Comparison of ENCODE assay signal across 7 mouse cellular contexts in genomic region chr4:133093481-133094033, GRCm38 (mm10). TPM values are rescaled to one million over a fixed set of nuclear protein-coding genes. Genes with fewer than 3 reads are reported as not detected.
DNase-seq lines count a peak whose midpoint lies in the region; ATAC-seq and TF ChIP-seq lines count a peak whose summit lies in the region.

No protein-coding gene starts in this region.

- no peak for ATAC-seq in hindbrain, embryonic 13.5 days (ENCODE audit: low FRiP score)
- ATAC-seq in limb, embryonic 14.5 days (ENCODE audit: low FRiP score, low read depth), result no peak
- no peak for ATAC-seq in megakaryocyte-erythroid progenitor cell, adult 5-6 weeks (replicated peaks; ENCODE audit: low FRiP score, low TSS enrichment, poor library complexity, severe bottlenecking)

- H3K9ac ChIP-seq in ES-E14 (ENCODE audit: insufficient read depth, low read depth, low read length, poor library complexity, severe bottlenecking), result peak overlapping the region; percentile 83
- peak overlapping the region; percentile 39; the same call in 1 of the 2 replicates for H3K9ac ChIP-seq in hindbrain, embryonic 13.5 days
- 0 out of 2 replicates have a peak overlapping the region, but pooled peaks have one; percentile 16 for H3K9ac ChIP-seq in limb, embryonic 14.5 days (ENCODE audit: low read depth, low read length, severe bottlenecking)

- H3K4me1 ChIP-seq in ES-E14 (ENCODE audit: control insufficient read depth in 2 of 2, insufficient read depth in 2 of 2, low read length in 2 of 2, poor library complexity in 1 of 2), result peaks cover 3 to 27% of the 10 kb centered on the region in 2 experiments; a peak in 3 of 4 replicates
- H3K4me1 ChIP-seq in cortical plate, adult 2 months (ENCODE audit: control insufficient read depth, insufficient read depth, low read length), result peaks cover 20% of the 10 kb centered on the region
- H3K4me1 ChIP-seq in hindbrain, embryonic 13.5 days (replicated peaks), result peaks cover 63% of the 10 kb centered on the region
- H3K4me1 ChIP-seq in limb, embryonic 14.5 days (ENCODE audit: control insufficient read depth, insufficient read depth, low read length), result peaks cover 59% of the 10 kb centered on the region

- no peaks in the 10 kb centered on the region for H3K27me3 ChIP-seq in hindbrain, embryonic 13.5 days
- no peaks in the 10 kb centered on the region for H3K27me3 ChIP-seq in limb, embryonic 14.5 days (ENCODE audit: control insufficient read depth, insufficient read depth, low read length)

- H3K4me3 ChIP-seq in ES-E14 (ENCODE audit: insufficient read depth in 1 of 2, low read depth in 1 of 2, low read length in 2 of 2, poor library complexity in 1 of 2, severe bottlenecking in 1 of 2), result peak overlapping the region; percentile 14 to 43; a peak in 2 of 4 replicates
- H3K4me3 ChIP-seq in cortical plate, adult 2 months (ENCODE audit: insufficient read depth, low read length), result no peak overlapping the region
- H3K4me3 ChIP-seq in hindbrain, embryonic 13.5 days, result no peak overlapping the region
- no peak overlapping the region for H3K4me3 ChIP-seq in limb, embryonic 14.5 days (replicated peaks; ENCODE audit: low read length)

- TF ChIP-seq POLR2A in cortical plate, adult 2 months (IDR thresholded peaks at IDR 0.05; ENCODE audit: extremely low read depth, insufficient read depth, low read length), result no peak
- TF ChIP-seq POLR2A in limb, embryonic 14.5 days (IDR thresholded peaks at IDR 0.05; ENCODE audit: borderline replicate concordance, extremely low read depth, insufficient read depth, insufficient read length), result no peak

- in situ Hi-C loops in ES-E14 (cut with MboI; ENCODE audit: low sequenced_read_pairs in 2 of 2, unreplicated experiment in 2 of 2), result no loop called here

- no peak for DNase-seq in ES-E14 (ENCODE audit: low read depth, low spot score)
- DNase-seq in limb, embryonic 14.5 days (ENCODE audit: low spot score), result no peak
- DNase-seq in left cerebral cortex, postnatal 25 days (ENCODE audit: low spot score in 2 of 2), result no peak
- no peak for DNase-seq in adrenal gland, postnatal 4 days (ENCODE audit: low spot score in 2 of 2)

- no peak for TF ChIP-seq CTCF in cortical plate, adult 2 months (IDR thresholded peaks at IDR 0.05; ENCODE audit: extremely low read depth, insufficient read depth, low read length)

- H3K9me3 ChIP-seq in ES-E14 (ENCODE audit: control insufficient read depth, insufficient read depth, low read depth, low read length), result no peaks in the 10 kb centered on the region
- no peaks in the 10 kb centered on the region for H3K9me3 ChIP-seq in hindbrain, embryonic 13.5 days
- H3K9me3 ChIP-seq in limb, embryonic 14.5 days (ENCODE audit: control insufficient read depth, low read length), result no peaks in the 10 kb centered on the region

- H3K36me3 ChIP-seq in ES-E14 (ENCODE audit: control insufficient read depth, insufficient read depth, low read length, poor library complexity, severe bottlenecking), result no peaks in the 10 kb centered on the region
- no peaks in the 10 kb centered on the region for H3K36me3 ChIP-seq in hindbrain, embryonic 13.5 days
- no peaks in the 10 kb centered on the region for H3K36me3 ChIP-seq in limb, embryonic 14.5 days (ENCODE audit: control insufficient read depth, insufficient read depth, low read length)

- no peak overlapping the region for H3K4me2 ChIP-seq in hindbrain, embryonic 13.5 days
- no peak overlapping the region for H3K4me2 ChIP-seq in limb, embryonic 14.5 days (replicated peaks; ENCODE audit: low read depth, low read length, severe bottlenecking)

- WGBS in hindbrain, embryonic 13.5 days, result 19% methylated on average over 6 of the region's 6 CpGs
- WGBS in limb, embryonic 14.5 days, result 17% methylated on average over 6 of the region's 6 CpGs

- intact Hi-C loops in left cerebral cortex, postnatal 25 days (cut with DNase I), result no loop called here

- peak overlapping the region; percentile 99 for H3K27ac ChIP-seq in ES-E14 (ENCODE audit: insufficient read depth, low read depth, low read length, poor library complexity, severe bottlenecking)
- H3K27ac ChIP-seq in cortical plate, adult 2 months (ENCODE audit: insufficient read depth, low read length), result peak overlapping the region; percentile 51; the same call in 1 of the 2 replicates
- H3K27ac ChIP-seq in hindbrain, embryonic 13.5 days, result peak overlapping the region; percentile 91
- H3K27ac ChIP-seq in limb, embryonic 14.5 days (replicated peaks; ENCODE audit: low read depth, low read length), result peak overlapping the region; percentile 58; the same call in 1 of the 2 replicates

TF ChIP-seq in ES-E14, 5 proteins besides CTCF, POLR2A, EP300 and RAD21:
- no peak for TF ChIP-seq ZNF384 (IDR thresholded peaks at IDR 0.05; ENCODE audit: low read depth, low read length)
- TF ChIP-seq MAFK (IDR thresholded peaks at IDR 0.05; ENCODE audit: insufficient read depth, low read depth, low read length), result no peak
- TF ChIP-seq ZC3H11A (IDR thresholded peaks at IDR 0.05; ENCODE audit: borderline replicate concordance, low read depth, low read length), result no peak
- TF ChIP-seq CHD2 (IDR thresholded peaks at IDR 0.05; ENCODE audit: low read depth, low read length), result no peak
- no peak for TF ChIP-seq HCFC1 (IDR thresholded peaks at IDR 0.05; ENCODE audit: borderline replicate concordance, insufficient read depth, low read length)

RNA-seq across cellular contexts. Expression of gene Wasf2, which starts 36.7 kb away (rescaled TPM):
- total RNA-seq in ES-E14 (2012; rRNA removed), result 31.8 and 32.3 TPM in 2 replicates
- 14.7 and 15.6 TPM in 2 replicates for polyA plus RNA-seq in cortical plate, adult 2 months (2012; rRNA removed)
- polyA plus RNA-seq in hindbrain, embryonic 13.5 days (2015; fragmentation: Nextera tagmentation; extraction: Ambion mirVana), result 33.3 and 35.4 TPM in 2 replicates
- polyA plus RNA-seq in limb, embryonic 14.5 days (2012; rRNA removed), result 62.0 and 70.9 TPM in 2 replicates
- 92.2 and 96.6 TPM in 2 replicates for polyA plus RNA-seq in limb, embryonic 14.5 days (2014; fragmentation: Nextera tagmentation; extraction: Ambion mirVana)
- 66.5 and 75.9 TPM in 2 replicates for total RNA-seq in megakaryocyte-erythroid progenitor cell, adult 5-6 weeks (2014; fragmentation: Nextera tagmentation)
- 16.7 and 27.7 TPM in 2 replicates for total RNA-seq in megakaryocyte-erythroid progenitor cell, adult 5-6 weeks (2017)
- 10 to 100 TPM; 27.6 to 32.9 TPM for total RNA-seq in left cerebral cortex, postnatal 25 days (2021)
- 100 to 1,000 TPM; 155 to 157 TPM for total RNA-seq in adrenal gland, postnatal 4 days (2021)

Comparison
In these comparisons a context has a peak if more than half of its experiments do, and no peak if none do; other contexts are left out.
1. H3K4me3 ChIP-seq: peak in ES-E14 (2 of 2); none in cortical plate, adult 2 months (single experiment), hindbrain, embryonic 13.5 days (single experiment) and limb, embryonic 14.5 days (single experiment).
2. H3K9ac ChIP-seq: peak in every context shown above with its lines; median percentile 83 in ES-E14; 39 in hindbrain, embryonic 13.5 days; 16 in limb, embryonic 14.5 days.
3. Peak in every context shown above with its lines, with median percentiles within 50 percentile points of each other: H3K27ac ChIP-seq.